Mouse (Mus musculus) hematopoietic stem cell, adult 5-6 weeks (primary cell): Measurements from ENCODE around the gene Rps3. TPM values are rescaled to one million over a fixed set of nuclear protein-coding genes. Genes with fewer than 3 reads are reported as not detected.

Experiments
- ATAC-seq, 2 experiments: fragments of 125-278 bp in 1 of 2; replicated peaks in 1 of 2; 2 replicates each; pipeline ENCODE4 v1.8.0; 2016 to 2017; ENCODE audit warnings: inconsistent platforms in 2 of 2, mild to moderate bottlenecking in 2 of 2, moderate number of reproducible peaks in 2 of 2, low read depth in 1 of 2, moderate TSS enrichment in 1 of 2; ENCODE audit not compliant: low FRiP score in 2 of 2, poor library complexity in 2 of 2, severe bottlenecking in 2 of 2, insufficient read depth in 1 of 2, low TSS enrichment in 1 of 2
- total RNA-seq: library from RNA; stranded (forward); fragments of 172-1452, 232-1000 nt; gene quantifications from 2 replicates; pipeline ENCODE4 v1.2.3, GENCODE M21; 2017

Rps3 gene
- total RNA-seq, 1 experiment from 2014 or later, result 2,540 TPM

- no peak for ATAC-seq
Measured at GRCm38 (mm10) chr7:99454044-99454443, 29.5 kb downstream of the Rps3 start.

- ATAC-seq, result no peak
Measured at GRCm38 (mm10) chr7:99452859-99453258, 30.7 kb downstream of the Rps3 start.

DNA sequence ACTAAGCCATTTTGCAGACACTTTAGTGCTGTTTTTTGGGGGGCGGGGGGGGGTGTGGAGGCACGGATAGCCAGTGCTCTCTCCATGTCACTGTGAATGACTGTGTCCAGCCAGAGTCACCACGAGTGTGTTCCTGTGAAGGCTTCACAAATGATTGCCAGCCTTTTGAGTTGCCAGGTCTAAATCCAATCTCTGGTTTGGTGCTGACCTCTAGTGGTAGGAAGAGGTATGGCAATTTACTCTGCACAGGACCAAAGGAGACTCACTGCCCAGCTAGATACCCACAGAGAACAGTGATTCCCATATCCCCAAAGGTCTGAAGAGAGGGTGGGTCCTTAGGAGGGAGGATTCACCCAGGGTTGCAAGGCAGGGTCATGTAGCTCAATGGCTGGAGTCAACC is 32.8 kb downstream of the Rps3 start:
- peak; percentile 41 to 44; a peak in 2 of 4 replicates for ATAC-seq

GRCm38 (mm10) chr7:99449751-99450150 is 33.8 kb downstream of the Rps3 start:
- ATAC-seq, result no peak

GRCm38 (mm10) chr7:99449063-99449462 is 34.5 kb downstream of the Rps3 start:
- peak; percentile 54 to 56; a peak in 3 of 4 replicates for ATAC-seq

- peak in 1 of 2 experiments; percentile 9; a peak in 1 of 4 replicates for ATAC-seq
Measured at GRCm38 (mm10) chr7:99448619-99449018, 34.9 kb downstream of the Rps3 start.

- no peak for ATAC-seq
Measured at GRCm38 (mm10) chr7:99447323-99447722, 36.2 kb downstream of the Rps3 start.

- ATAC-seq, result peak in 1 of 2 experiments; percentile 22; a peak in 1 of 4 replicates
Measured at GRCm38 (mm10) chr7:99445833-99446232, 37.7 kb downstream of the Rps3 start.

DNA sequence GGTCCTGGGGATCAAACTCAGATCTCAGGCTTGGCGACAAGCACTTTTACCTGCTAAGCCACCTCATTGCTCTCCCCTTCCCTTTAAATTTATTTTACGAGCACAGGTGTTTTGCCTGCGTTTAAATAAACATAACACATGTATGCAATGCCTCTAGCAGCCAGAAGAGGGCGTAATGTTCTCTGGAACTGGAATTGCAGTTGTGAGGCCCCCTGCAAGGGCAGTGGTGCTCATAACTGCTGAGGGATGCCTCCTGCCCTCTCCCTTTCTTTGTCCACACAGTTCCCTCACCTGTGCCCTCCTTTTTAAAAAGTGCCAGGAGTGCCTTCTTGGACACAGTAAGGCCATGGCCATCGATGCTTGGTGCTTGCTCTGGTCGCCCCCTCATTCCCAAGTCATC is 39.5 kb downstream of the Rps3 start:
- no peak for ATAC-seq

DNA sequence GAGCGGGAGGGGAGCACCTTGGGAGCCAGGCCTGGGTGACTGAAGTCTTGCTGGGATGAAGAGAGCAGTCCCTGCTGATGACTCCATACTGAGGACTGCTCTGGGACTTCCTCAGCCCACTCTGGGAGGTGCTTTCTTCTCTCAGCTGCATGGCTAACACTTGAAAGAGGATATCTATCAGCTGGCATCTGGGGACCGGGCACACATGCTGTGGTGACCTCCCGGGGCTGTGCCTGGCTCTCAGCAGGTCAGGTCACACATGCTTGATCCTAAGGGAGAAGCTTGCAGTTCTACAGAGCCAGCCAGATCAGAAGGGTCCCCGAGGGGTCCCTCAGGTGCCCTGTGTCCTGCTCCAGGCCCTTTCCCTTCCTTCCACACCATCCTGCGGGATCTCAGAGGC is 40.4 kb downstream of the Rps3 start:
- ATAC-seq, result no peak

- ATAC-seq, result no peak
Measured at GRCm38 (mm10) chr7:99441534-99442072, 41.9 kb downstream of the Rps3 start.

GRCm38 (mm10) chr7:99438881-99439280 is 44.7 kb downstream of the Rps3 start:
- no peak for ATAC-seq

- ATAC-seq, result no peak
Measured at GRCm38 (mm10) chr7:99436530-99436929, 47.0 kb downstream of the Rps3 start.

DNA sequence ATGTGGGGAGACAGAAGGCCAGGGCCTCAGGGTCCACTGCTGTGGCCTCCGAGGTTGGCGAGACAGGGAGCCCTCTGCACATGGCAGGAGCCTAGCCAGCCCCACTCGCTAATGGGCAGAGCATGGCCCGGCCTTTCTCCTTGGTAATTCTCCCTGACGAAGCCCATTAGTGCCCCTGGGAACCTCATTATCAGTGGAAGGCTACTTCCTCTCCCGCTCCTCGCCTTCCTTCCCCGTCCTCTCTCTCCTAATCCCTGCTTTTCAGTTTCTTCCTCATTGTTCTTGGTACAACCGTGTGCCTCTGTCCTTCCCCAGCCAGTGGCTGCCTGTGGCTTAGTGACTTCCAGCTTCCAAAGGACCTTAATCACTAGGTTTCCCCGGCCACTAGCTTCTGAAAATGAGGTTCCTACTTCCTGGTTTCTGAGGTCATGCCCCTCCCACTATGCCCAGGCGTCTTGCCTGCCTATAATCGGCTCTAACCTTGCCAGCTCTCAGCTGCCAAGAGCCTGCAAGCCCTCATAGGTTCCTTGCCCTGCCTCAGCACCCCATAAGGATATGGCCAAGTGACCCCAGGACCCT is 48.8 kb downstream of the Rps3 start:
- peak; percentile 66 to 67 for ATAC-seq

DNA sequence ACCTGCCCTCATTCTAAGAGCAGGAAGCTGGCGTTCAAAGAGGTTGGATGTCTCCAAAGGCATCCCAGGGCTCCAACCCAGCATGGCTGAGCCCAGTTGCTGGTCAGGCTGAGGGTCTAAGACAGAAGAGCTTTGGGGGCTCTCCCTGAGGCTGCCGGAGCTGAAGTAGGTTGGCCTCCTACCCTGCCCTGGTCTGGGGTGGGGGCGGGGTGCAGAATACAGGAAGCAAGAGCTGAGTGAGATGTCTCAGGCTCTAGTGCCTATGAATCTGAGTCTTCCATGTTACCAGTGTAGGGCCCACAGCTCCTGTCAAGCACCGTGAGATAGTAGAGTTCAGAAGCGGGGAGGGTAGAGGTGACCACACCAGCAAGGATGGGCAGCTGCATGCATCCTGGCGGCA is 50.7 kb downstream of the Rps3 start:
- ATAC-seq, result no peak

DNA sequence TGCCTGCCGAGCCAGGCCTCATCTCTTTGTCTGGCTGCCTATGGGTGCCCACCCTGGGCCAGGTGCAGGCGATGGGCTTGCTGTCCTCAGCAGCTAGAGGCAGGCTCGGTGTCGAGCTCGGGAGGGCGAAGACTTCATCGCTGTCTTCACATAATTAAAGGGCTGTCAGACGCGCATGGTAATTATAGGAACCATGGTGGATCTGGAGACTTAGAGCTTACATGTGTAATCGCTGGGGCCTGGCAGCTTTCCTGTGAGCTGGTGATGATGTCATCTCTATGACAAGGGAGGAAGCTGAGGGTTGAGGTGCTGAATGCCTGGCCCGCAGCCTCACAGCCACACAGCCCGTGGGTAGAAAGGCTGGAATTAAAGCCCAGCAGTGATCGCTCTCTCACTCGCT is 51.3 kb downstream of the Rps3 start:
- peak; percentile 80 for ATAC-seq

DNA sequence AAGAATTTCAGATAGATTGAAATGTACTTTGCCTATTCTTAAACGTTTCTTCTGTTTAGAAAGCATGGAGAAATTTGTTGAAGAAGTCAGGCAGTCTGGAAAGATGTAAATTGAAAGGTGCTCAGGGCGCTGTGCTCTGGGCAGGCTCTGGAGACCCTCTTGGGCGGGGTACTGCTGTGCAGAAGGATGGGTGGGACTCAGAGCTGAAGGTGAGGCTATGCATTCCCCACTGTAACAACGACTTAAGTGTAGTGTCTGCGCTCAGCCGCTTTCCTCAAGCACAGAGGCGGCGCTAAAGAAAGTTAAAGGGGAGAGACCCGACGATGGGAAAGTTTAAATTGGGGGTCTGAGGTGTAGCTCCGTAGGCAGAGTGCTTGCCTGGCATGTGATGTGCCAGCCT is 53.3 kb downstream of the Rps3 start:
- ATAC-seq, result no peak

DNA sequence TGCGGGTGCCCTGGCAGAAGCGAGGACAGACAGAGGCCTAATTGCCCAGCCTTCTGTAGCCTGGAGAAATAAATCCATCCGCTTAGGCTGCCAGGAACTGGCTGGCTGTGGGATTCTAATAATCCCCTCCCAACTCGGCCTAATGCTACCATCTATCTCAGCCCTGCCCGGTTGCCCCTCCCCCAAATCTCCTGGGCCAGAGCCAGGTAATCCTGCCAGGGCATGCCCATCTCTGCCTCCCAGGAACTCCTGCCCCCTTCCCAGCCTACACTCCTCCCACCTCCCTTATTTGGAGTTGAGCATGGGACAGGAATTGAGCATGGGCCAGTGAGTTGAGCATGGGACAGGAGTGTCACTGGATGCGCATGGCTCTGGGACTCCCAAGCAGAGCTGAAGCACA is 53.8 kb downstream of the Rps3 start:
- no peak for ATAC-seq

- ATAC-seq, result peak; percentile 42 to 44; a peak in 3 of 4 replicates
Measured at GRCm38 (mm10) chr7:99428836-99429235, 54.7 kb downstream of the Rps3 start.
